Mouse (Mus musculus) Patski (cell line): ENCODE measurements around the gene Tent2. TPM values are rescaled to one million over a fixed set of nuclear protein-coding genes. Genes with fewer than 3 reads are reported as not detected.

ENCODE experiments used
- ATAC-seq: fragments of 100-300 bp; one replicate; pipeline ENCODE4 v1.8.0; 2021
- CTCF ChIA-PET: fragments of 350-600 bp; sonication (Branson Sonifier 250); formaldehyde crosslinking; loops from one replicate; lab custom pipeline; 2022; ENCODE audit warnings: inconsistent platforms; lab: Charles Lee
- POLR2A ChIA-PET: fragments of 350-600 bp; sonication (Branson Sonifier 250); formaldehyde crosslinking; loops from one replicate; lab custom pipeline; 2022; ENCODE audit warnings: antibody characterized with exemption, inconsistent platforms; lab: Charles Lee
- DNase-seq: peaks from one replicate; pipeline ENCODE4 v3.0.0-alpha.2; 2011; ENCODE audit warnings: low read depth, low spot score
- H3K27me3 ChIP-seq: fragments of 371-371 bp; one replicate; pipeline ENCODE4 v1.5.1; 2021
- CTCF ChIP-seq: fragments of 100-300 bp; IDR thresholded peaks from one replicate; pipeline ENCODE4 v1.5.1; 2021
- in situ Hi-C: fragments of 300-500 bp; cut with MboI; formaldehyde crosslinking; loops from 3 replicates; pipeline ENCODE4 v1.11.1; 2018; ENCODE audit warnings: low pct_unique_long_range_greater_than_20kb, mixed read lengths
- polyA plus RNA-seq: library from polyadenylated mRNA; unstranded; gene quantifications from one replicate; pipeline ENCODE4 v1.2.3, GENCODE M21; 2021

Gene Tent2
- 32.6 TPM for polyA plus RNA-seq

- ChIA-PET POLR2A (no interaction called here), CTCF (no interaction called here)
- TF ChIP-seq CTCF = no peak
- in situ Hi-C loops = no loop called here
- ATAC-seq (peak; percentile 95), DNase-seq (peak; percentile 71)
- no peaks in the 10 kb centered on the region for H3K27me3 ChIP-seq
Observed at GRCm38 (mm10) chr13:93191831-93192645, at the start of gene Tent2. Tent2 (minus strand) TSS chr13:93192385.

GRCm38 (mm10) chr13:93241180-93241579 is 49.0 kb upstream of the Tent2 start:
- in situ Hi-C loops = no loop called here
- H3K27me3 ChIP-seq = peaks cover 17% of the 10 kb centered on the region
- ATAC-seq = no peak
- CTCF ChIA-PET = interaction anchor here (0.7 to 6.9 kb wide), 3 partner anchors 78 to 491 kb away, joined by 3 to 56 read pairs (median 4); no protein-coding TSS in a partner anchor
- DNase-seq = no peak
- no peak for TF ChIP-seq CTCF
- POLR2A ChIA-PET = no interaction called here

- DNase-seq = no peak
- no peak for ATAC-seq
- ChIA-PET CTCF (interaction anchor here (6.9 kb wide), 1 partner anchor 251 kb away, joined by 56 read pairs; no protein-coding TSS in a partner anchor), POLR2A (no interaction called here)
- in situ Hi-C loops = no loop called here
- H3K27me3 ChIP-seq = peaks cover 24% of the 10 kb centered on the region
- no peak for TF ChIP-seq CTCF
Observed at GRCm38 (mm10) chr13:93239561-93239960, 47.4 kb upstream of the Tent2 start.

- no peak for DNase-seq
- in situ Hi-C loops = no loop called here
- no peak for ATAC-seq
- ChIA-PET CTCF (interaction anchor here (6.9 kb wide), 1 partner anchor 251 kb away, joined by 56 read pairs; no protein-coding TSS in a partner anchor), POLR2A (no interaction called here)
- peaks cover 25% of the 10 kb centered on the region for H3K27me3 ChIP-seq
- TF ChIP-seq CTCF = no peak
Observed at GRCm38 (mm10) chr13:93239134-93239533, 46.9 kb upstream of the Tent2 start.

- in situ Hi-C loops = no loop called here
- ChIA-PET POLR2A (no interaction called here), CTCF (interaction anchor here (6.9 kb wide), 1 partner anchor 250 kb away, joined by 56 read pairs; no protein-coding TSS in a partner anchor)
- ATAC-seq (no peak), DNase-seq (no peak)
- no peak for TF ChIP-seq CTCF
- peaks cover 25% of the 10 kb centered on the region for H3K27me3 ChIP-seq
Observed at GRCm38 (mm10) chr13:93237677-93238398, 45.7 kb upstream of the Tent2 start.

- TF ChIP-seq CTCF = no peak
- in situ Hi-C loops = no loop called here
- peaks cover 21% of the 10 kb centered on the region for H3K27me3 ChIP-seq
- DNase-seq = no peak
- ATAC-seq = no peak
- ChIA-PET POLR2A (no interaction called here), CTCF (no interaction called here)
Observed at GRCm38 (mm10) chr13:93234267-93235039, 42.3 kb upstream of the Tent2 start.

GRCm38 (mm10) chr13:93232335-93232734 is 40.1 kb upstream of the Tent2 start:
- POLR2A ChIA-PET = no interaction called here
- no peak for TF ChIP-seq CTCF
- ATAC-seq (no peak), DNase-seq (no peak)
- in situ Hi-C loops = no loop called here
- CTCF ChIA-PET = interaction anchor here (2.4 kb wide), 1 partner anchor 10 kb away, joined by 9 read pairs; no protein-coding TSS in a partner anchor
- H3K27me3 ChIP-seq = peaks cover 16% of the 10 kb centered on the region

GRCm38 (mm10) chr13:93231016-93231415 is 38.8 kb upstream of the Tent2 start:
- POLR2A ChIA-PET = no interaction called here
- ATAC-seq (no peak), DNase-seq (no peak)
- CTCF ChIA-PET = interaction anchor here (2.4 kb wide), 1 partner anchor 12 kb away, joined by 9 read pairs; no protein-coding TSS in a partner anchor
- in situ Hi-C loops = no loop called here
- H3K27me3 ChIP-seq = peaks cover 20% of the 10 kb centered on the region
- no peak for TF ChIP-seq CTCF

GRCm38 (mm10) chr13:93211741-93212140 is 19.6 kb upstream of the Tent2 start:
- no peak for TF ChIP-seq CTCF
- POLR2A ChIA-PET = no interaction called here
- ATAC-seq (no peak), DNase-seq (no peak)
- in situ Hi-C loops = no loop called here
- peaks cover 12% of the 10 kb centered on the region for H3K27me3 ChIP-seq
- CTCF ChIA-PET = no interaction called here

GRCm38 (mm10) chr13:93192646-93193026 is 451 bp upstream of the Tent2 start:
- no peaks in the 10 kb centered on the region for H3K27me3 ChIP-seq
- DNase-seq (no peak), ATAC-seq (no peak)
- in situ Hi-C loops = no loop called here
- no peak for TF ChIP-seq CTCF
- ChIA-PET POLR2A (no interaction called here), CTCF (no interaction called here)
